Mouse (Mus musculus) cerebellum, adult (tissue): ENCODE measurements at regions not wholly inside any gene's neighbourhood (a gene's known extent, or its start where the extent isn't known, plus 50 kb on each side); places are given as distances from the start of the nearest gene placed in this dataset.

Source experiments
- ATAC-seq: cut with Nextera tagmentation; 2 replicates; pipeline ENCODE4 v1.9.2; 2017; ENCODE audit warnings: mild to moderate bottlenecking, moderate library complexity, mixed read lengths; ENCODE audit not compliant: insufficient number of reproducible peaks, low FRiP score, low TSS enrichment

DNA sequence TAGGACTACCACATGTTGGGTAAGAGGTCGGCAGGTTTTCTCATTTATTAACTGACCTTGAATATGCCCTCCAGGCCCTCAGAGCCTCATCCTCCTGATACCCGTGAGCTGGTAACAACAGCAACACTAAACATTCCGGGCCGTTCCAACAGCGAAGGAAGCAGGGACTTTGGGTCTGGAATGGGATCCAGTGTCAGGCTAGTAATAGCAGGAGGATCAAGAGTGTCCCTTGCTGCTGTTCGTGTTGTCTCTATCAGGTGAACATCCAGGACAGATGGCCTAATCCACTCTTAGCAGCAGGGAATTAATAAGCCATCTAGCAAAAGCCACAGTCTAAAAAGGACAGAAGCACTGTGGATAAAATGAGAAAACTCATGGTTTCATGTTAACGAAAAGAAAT, 106.7 kb downstream of the Cpeb2 start:
- ATAC-seq: peak; percentile 77

DNA sequence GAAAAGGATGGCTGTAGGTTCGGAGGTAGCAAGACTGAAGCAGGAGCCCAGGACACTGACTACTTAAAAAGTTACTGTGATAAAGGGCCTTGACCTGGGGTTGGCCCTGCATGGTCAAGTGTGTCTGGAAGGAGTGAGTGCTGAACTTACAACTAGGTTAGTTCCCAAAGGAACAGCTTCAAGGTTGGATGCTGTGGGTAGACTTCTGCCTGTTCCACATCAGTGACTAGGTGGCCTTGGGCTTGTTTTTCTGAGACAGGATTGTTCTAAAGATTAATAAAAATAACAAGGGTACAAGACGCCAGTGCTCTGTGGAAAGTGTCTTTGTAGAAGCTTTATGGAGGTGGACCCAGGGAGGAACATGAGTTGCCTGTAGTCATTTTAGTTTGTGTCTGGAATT, 108.5 kb downstream of the Cpeb2 start:
- ATAC-seq: no peak

GRCm38 (mm10) chr5:43344441-43344840, 111.5 kb downstream of the Cpeb2 start:
- ATAC-seq: no peak

- ATAC-seq: no peak
Measured at GRCm38 (mm10) chr5:43350987-43351386, 118.0 kb downstream of the Cpeb2 start.

DNA sequence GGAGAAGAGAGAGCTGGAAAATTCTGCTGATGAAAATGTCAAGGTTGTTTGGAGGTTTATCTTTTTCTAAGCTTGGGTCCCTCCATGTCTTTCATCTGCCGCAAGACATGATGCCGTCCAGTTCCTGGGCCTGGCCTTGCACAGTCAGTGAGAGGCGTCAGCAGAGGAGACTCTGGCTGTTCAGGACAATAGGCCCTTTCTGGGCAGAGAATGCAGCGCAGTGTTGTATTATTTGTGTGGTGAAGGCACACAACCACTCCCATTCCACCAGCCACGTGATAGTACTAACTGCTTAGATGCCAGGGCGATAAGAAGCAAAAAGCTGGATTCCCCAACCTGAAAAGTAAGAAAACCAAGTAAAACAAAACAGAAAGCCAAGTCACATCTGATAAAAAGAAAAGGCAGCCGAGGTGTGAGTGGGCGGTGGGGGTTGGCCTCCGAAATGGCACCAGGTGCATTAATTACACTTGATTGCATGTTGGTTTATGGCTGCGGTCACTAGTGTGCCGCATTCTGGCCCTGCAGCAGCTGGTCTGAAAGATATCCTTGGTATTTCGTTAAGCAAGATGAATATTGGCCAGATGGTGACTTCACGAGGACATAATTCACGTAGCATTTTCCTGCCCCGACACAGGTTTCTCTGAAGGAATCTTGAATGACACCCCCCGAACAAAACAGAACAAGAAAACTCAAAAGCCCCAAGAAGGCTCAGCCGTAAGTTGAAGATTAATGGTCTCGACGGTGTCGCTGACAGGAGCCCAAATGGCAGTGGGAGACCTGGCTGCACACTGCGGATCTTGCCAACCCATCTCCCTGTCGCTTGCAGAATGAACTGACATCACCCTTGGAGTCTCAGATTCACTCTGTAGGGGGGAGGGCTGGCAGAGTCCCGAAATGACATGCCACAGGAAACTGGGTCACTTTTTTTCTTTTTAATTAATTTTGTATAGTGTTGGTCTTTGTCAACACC, 120.3 kb downstream of the Cpeb2 start:
- ATAC-seq: peak; percentile 59

DNA sequence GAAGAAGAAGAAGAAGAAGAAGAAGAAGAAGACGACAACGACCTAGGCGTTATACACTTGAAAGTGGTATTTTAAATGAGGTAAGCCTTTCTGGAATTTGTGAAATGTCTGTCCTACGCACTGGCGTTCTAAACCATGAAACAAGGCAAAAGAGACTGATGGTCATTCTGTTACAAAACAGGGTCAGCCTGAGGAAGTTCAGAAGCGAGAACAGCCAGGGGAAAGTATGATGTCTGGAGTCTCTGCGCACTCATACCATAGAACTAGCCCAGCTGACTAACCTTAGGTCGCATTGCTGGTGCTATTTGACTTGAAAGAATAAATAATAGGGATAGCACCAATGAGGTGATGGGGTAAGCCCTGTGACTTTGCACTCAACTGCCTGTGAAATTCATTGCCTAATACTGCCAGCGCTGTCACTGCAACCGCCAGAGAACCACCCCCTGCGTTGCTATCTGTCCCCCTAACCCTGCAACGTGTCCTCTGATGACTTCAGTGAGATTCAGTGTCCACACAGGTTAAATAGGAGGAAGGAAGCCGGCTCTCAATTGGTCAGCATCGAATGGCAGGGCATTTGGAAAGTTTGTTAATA, 121.5 kb downstream of the Cpeb2 start:
- ATAC-seq: no peak

- ATAC-seq: peak; percentile 38; the same call in 1 of the 2 replicates
Measured at GRCm38 (mm10) chr5:43355026-43355580, 122.1 kb downstream of the Cpeb2 start.

DNA sequence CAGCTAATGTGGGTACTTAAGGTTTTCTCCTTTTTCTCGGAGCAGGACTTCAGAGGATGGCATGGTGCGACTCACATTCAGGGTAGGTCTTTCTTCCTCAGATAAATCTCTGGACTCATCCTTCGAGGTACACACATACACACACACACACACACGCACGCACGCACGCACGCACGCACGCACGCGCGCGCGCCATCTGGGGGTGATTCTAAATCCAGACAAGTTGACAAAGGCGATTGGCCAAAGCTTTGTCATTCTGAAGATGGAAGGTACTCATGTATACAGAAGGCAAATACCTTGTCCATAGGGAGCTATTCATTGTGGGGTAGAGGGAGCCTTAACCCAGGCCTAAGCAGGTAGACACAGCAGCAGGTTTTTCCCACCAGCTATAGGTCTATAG, 122.9 kb downstream of the Cpeb2 start:
- no peak for ATAC-seq

DNA sequence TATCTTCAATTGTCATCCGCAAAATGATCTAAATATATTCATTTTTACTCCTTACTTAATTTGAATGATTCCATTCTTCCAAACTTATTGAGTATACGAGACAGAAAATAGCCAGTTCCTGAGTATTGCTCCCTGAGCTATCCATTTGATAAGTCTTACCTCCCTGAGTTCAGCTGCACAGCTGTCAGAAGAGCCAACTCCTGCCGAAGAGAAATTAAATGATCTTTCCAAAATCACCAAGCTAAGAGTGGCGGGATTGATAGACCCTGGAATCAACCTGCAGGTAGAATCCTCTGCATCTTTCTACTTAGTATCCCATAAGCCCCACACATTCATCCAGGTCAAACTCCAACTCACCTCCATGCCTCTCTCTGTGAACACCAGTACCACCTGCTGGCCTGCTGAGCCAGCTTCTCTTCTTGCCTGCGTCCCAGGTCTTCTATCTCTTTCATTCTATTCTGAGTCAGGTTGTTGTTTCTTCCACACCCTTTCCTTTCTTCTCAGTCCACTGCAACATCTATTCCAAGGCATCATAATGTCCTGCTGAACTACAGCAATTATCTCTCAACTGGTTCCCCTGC, 124.2 kb downstream of the Cpeb2 start:
- no peak for ATAC-seq

GRCm38 (mm10) chr5:43357901-43358300, 124.9 kb downstream of the Cpeb2 start:
- no peak for ATAC-seq

- no peak for ATAC-seq
Measured at GRCm38 (mm10) chr5:43358928-43359765, 126.2 kb downstream of the Cpeb2 start.

DNA sequence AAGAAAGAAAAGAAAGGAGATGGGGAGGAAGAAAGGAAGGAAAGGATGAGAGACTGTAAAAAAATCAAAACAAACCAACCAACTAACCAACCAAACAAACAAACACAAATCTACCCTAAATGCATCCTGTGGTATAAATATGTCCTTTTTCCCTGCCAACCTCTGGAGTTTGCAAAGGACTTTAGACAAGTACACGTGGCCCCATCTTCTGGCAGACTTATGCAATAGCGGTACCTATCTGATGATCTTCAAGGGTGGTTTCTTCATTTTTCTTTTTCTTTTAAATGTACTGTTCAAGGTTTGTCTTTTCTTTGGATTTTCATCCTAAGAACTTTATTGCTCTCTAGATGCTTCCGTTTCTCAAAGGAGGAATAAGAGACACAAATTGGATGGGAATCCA, 127.3 kb downstream of the Cpeb2 start:
- ATAC-seq: peak; percentile 36; the same call in 1 of the 2 replicates

- no peak for ATAC-seq
Measured at GRCm38 (mm10) chr5:43361026-43361425, 128.1 kb downstream of the Cpeb2 start.

DNA sequence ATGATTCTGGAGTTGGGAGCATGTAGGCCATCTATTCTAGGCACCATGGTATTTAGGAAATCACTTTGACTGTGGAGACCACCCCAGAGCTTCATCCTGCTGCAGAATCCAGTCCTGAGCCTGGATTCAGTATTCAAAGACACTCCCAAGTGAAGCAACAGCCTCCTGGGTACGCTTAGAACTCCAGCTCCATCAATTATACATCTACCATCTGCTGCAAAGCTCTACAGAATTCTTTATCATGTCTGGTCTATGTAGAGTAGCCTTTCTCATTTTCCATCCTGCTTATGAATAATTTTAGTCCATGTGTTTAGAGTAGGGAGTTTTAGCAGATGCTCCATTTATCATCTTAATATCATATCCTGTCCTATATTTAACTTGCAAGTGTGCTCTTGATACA, 139.4 kb downstream of the Cpeb2 start:
- ATAC-seq: no peak

- ATAC-seq: no peak
Measured at GRCm38 (mm10) chr5:43384689-43385375, 130.5 kb upstream of the C1qtnf7 start.

- no peak for ATAC-seq
Measured at GRCm38 (mm10) chr5:43390997-43391396, 124.3 kb upstream of the C1qtnf7 start.

DNA sequence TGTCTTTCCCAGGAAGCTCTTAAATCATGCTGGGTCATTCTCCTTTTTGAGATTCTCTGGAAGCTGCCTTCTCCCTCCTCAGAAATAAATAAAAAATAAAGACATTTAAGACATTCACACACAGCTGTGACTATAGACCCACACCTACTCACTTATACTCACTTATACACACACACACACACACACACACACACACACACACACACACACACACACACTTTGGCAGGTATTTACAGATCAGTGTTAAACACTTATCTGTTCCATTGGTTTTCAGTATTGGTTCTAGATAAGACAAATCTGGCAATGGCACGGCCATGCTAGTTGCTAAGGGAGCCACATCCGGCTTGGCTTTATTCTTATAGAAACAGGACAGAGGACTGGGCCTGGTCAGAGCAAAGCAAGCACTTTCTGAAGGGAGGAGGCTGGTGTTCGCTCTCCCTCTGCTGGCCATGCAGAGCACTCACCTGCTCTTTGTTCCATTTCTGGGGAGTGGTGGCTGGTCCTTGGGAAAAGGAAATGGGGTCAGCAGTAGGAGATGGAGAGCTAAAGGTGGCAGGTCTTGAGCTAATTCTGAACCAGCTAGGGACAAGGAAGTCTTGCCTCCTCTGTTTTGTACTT, 123.8 kb upstream of the C1qtnf7 start:
- ATAC-seq: peak; percentile 95

- ATAC-seq: no peak
Measured at GRCm38 (mm10) chr5:43392908-43393545, 122.3 kb upstream of the C1qtnf7 start.

DNA sequence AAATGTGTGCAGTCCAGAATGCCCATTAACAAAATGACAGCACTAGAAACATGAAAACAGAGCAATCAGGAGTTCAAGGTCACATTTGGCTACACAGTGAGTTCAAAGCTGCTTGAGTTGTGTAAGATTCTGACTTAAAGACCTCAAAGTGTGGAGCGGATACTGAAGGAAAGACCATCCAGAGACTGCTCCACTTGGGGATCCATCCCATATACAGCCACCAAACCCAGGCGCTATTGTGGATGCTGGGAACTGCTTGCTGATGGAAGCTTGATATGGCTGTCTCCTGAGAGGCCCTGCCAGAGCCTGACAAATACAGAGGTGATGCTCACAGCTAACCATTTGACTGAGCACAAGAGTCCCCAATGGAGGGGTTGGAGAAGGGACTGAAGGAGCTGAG, 98.1 kb upstream of the C1qtnf7 start:
- ATAC-seq: no peak
